Mouse (Mus musculus): ENCODE data around the gene Hnrnpf. TPM values are rescaled to one million over a fixed set of nuclear protein-coding genes. Genes with fewer than 3 reads are reported as not detected.

Gene Hnrnpf
- polyA plus RNA-seq, 1 experiment from 2014 or later, result 376 TPM

- H3K9me3 ChIP-seq, result no peaks in the 10 kb centered on the region
- no peak overlapping the region for H3K27ac ChIP-seq (replicated peaks)
- H3K4me3 ChIP-seq, result no peak overlapping the region
- no peaks in the 10 kb centered on the region for H3K27me3 ChIP-seq
- no peak for ATAC-seq (replicated peaks)
- no peaks in the 10 kb centered on the region for H3K4me1 ChIP-seq
- 0 out of 2 replicates have a peak, but pooled peaks cover 4% of the 10 kb centered on the region for H3K36me3 ChIP-seq
- WGBS, result 64% methylated on average over 11 of the region's 11 CpGs
- no peak overlapping the region for H3K9ac ChIP-seq (replicated peaks)
- no peak overlapping the region for H3K4me2 ChIP-seq (replicated peaks)
These were observed 32.4 kb downstream of the Hnrnpf start for GRCm38 (mm10) chr6:117932325-117933051.

GRCm38 (mm10) chr6:117934301-117934700 is 34.2 kb downstream of the Hnrnpf start:
- H3K9ac ChIP-seq (replicated peaks), result no peak overlapping the region
- H3K27me3 ChIP-seq, result no peaks in the 10 kb centered on the region
- H3K36me3 ChIP-seq, result 0 out of 2 replicates have a peak, but pooled peaks cover 4% of the 10 kb centered on the region
- no peak overlapping the region for H3K4me2 ChIP-seq (replicated peaks)
- 91% methylated on average over 6 of the region's 6 CpGs for WGBS
- H3K4me1 ChIP-seq, result no peaks in the 10 kb centered on the region
- no peaks in the 10 kb centered on the region for H3K9me3 ChIP-seq
- H3K4me3 ChIP-seq, result no peak overlapping the region
- ATAC-seq (replicated peaks), result no peak
- H3K27ac ChIP-seq (replicated peaks), result no peak overlapping the region

- no peak overlapping the region for H3K4me2 ChIP-seq (replicated peaks)
- no peaks in the 10 kb centered on the region for H3K36me3 ChIP-seq
- no peak for ATAC-seq (replicated peaks)
- no peaks in the 10 kb centered on the region for H3K4me1 ChIP-seq
- H3K9ac ChIP-seq (replicated peaks), result no peak overlapping the region
- H3K4me3 ChIP-seq, result no peak overlapping the region
- H3K27me3 ChIP-seq, result no peaks in the 10 kb centered on the region
- H3K9me3 ChIP-seq, result no peaks in the 10 kb centered on the region
- no peak overlapping the region for H3K27ac ChIP-seq (replicated peaks)
- whole genome bisulfite sequencing, result 89% methylated on average over 14 of the region's 14 CpGs
These were observed 35.8 kb downstream of the Hnrnpf start for GRCm38 (mm10) chr6:117935681-117936612.

- ATAC-seq (replicated peaks), result no peak
- 79% methylated on average over 10 of the region's 10 CpGs for WGBS
- H3K27me3 ChIP-seq, result no peaks in the 10 kb centered on the region
- no peaks in the 10 kb centered on the region for H3K4me1 ChIP-seq
- no peak within 1 kb of the TSS for H3K9ac ChIP-seq (replicated peaks)
- H3K36me3 ChIP-seq, result no peaks in the 10 kb centered on the region
- no peak within 1 kb of the TSS for H3K4me2 ChIP-seq (replicated peaks)
- H3K4me3 ChIP-seq, result no peak within 1 kb of the TSS
- H3K27ac ChIP-seq (replicated peaks), result no peak within 1 kb of the TSS
- no peaks in the 10 kb centered on the region for H3K9me3 ChIP-seq
These were observed 37.3 kb downstream of the Hnrnpf start, which contains the start of gene Fxyd4 for GRCm38 (mm10) chr6:117937222-117937932. Gene Fxyd4 (minus strand): TSS chr6:117937692.

- no peak for ATAC-seq (replicated peaks)
- H3K4me3 ChIP-seq, result no peak overlapping the region
- H3K27me3 ChIP-seq, result no peaks in the 10 kb centered on the region
- 76% methylated on average over 10 of the region's 10 CpGs for WGBS
- no peaks in the 10 kb centered on the region for H3K36me3 ChIP-seq
- no peak overlapping the region for H3K4me2 ChIP-seq (replicated peaks)
- no peak overlapping the region for H3K27ac ChIP-seq (replicated peaks)
- H3K4me1 ChIP-seq, result no peaks in the 10 kb centered on the region
- H3K9ac ChIP-seq (replicated peaks), result no peak overlapping the region
- H3K9me3 ChIP-seq, result no peaks in the 10 kb centered on the region
These were observed 38.8 kb downstream of the Hnrnpf start for GRCm38 (mm10) chr6:117938951-117939350.

- 84% methylated on average over 10 of the region's 10 CpGs for WGBS
- Histone ChIP-seq H3K9ac (replicated peaks) (no peak overlapping the region), H3K4me1 (no peaks in the 10 kb centered on the region), H3K4me3 (no peak overlapping the region), H3K27me3 (no peaks in the 10 kb centered on the region), H3K27ac (replicated peaks) (no peak overlapping the region), H3K4me2 (replicated peaks) (no peak overlapping the region), H3K9me3 (no peaks in the 10 kb centered on the region), H3K36me3 (no peaks in the 10 kb centered on the region)
- no peak for ATAC-seq (replicated peaks)
These were observed 42.6 kb downstream of the Hnrnpf start for GRCm38 (mm10) chr6:117942769-117943168.

- 94% methylated on average over 2 of the region's 2 CpGs for WGBS
- Histone ChIP-seq H3K9ac (replicated peaks) (no peak overlapping the region), H3K4me1 (no peaks in the 10 kb centered on the region), H3K27me3 (no peaks in the 10 kb centered on the region), H3K9me3 (no peaks in the 10 kb centered on the region), H3K27ac (replicated peaks) (no peak overlapping the region), H3K4me2 (replicated peaks) (no peak overlapping the region), H3K4me3 (no peak overlapping the region), H3K36me3 (no peaks in the 10 kb centered on the region)
- ATAC-seq (replicated peaks), result no peak
These were observed 43.8 kb downstream of the Hnrnpf start for GRCm38 (mm10) chr6:117943899-117944298.

GRCm38 (mm10) chr6:117952330-117952729 is 52.2 kb downstream of the Hnrnpf start:
- 89% methylated on average over 4 of the region's 4 CpGs for WGBS
- no peak for ATAC-seq (replicated peaks)
- Histone ChIP-seq H3K27me3 (no peaks in the 10 kb centered on the region), H3K36me3 (no peaks in the 10 kb centered on the region), H3K9ac (replicated peaks) (no peak overlapping the region), H3K4me2 (replicated peaks) (no peak overlapping the region), H3K4me1 (no peaks in the 10 kb centered on the region; the same call in 1 of the 2 replicates), H3K27ac (replicated peaks) (no peak overlapping the region), H3K9me3 (no peaks in the 10 kb centered on the region), H3K4me3 (no peak overlapping the region)

- ATAC-seq (replicated peaks), result no peak
- no peaks in the 10 kb centered on the region for H3K27me3 ChIP-seq
- H3K4me1 ChIP-seq, result no peaks in the 10 kb centered on the region; the same call in 1 of the 2 replicates
- H3K9ac ChIP-seq (replicated peaks), result no peak overlapping the region
- 68% methylated on average over 6 of the region's 6 CpGs for WGBS
- no peak overlapping the region for H3K4me2 ChIP-seq (replicated peaks)
- H3K27ac ChIP-seq (replicated peaks), result no peak overlapping the region
- no peaks in the 10 kb centered on the region for H3K9me3 ChIP-seq
- H3K36me3 ChIP-seq, result no peaks in the 10 kb centered on the region
- no peak overlapping the region for H3K4me3 ChIP-seq
These were observed 56.0 kb downstream of the Hnrnpf start for GRCm38 (mm10) chr6:117956161-117956560.

GRCm38 (mm10) chr6:117956851-117957501 is 56.9 kb downstream of the Hnrnpf start:
- H3K4me1 ChIP-seq, result no peaks in the 10 kb centered on the region; the same call in 1 of the 2 replicates
- WGBS, result 20% methylated on average over 14 of the region's 14 CpGs
- no peaks in the 10 kb centered on the region for H3K9me3 ChIP-seq
- no peak overlapping the region for H3K9ac ChIP-seq (replicated peaks)
- H3K36me3 ChIP-seq, result no peaks in the 10 kb centered on the region
- no peak overlapping the region for H3K27ac ChIP-seq (replicated peaks)
- H3K4me2 ChIP-seq (replicated peaks), result no peak overlapping the region
- ATAC-seq (replicated peaks), result no peak
- H3K4me3 ChIP-seq, result no peak overlapping the region
- no peaks in the 10 kb centered on the region for H3K27me3 ChIP-seq

- no peaks in the 10 kb centered on the region for H3K36me3 ChIP-seq
- no peak overlapping the region for H3K27ac ChIP-seq (replicated peaks)
- no peak overlapping the region for H3K9ac ChIP-seq (replicated peaks)
- no peaks in the 10 kb centered on the region for H3K27me3 ChIP-seq
- no peak overlapping the region for H3K4me2 ChIP-seq (replicated peaks)
- ATAC-seq (replicated peaks), result no peak
- no peaks in the 10 kb centered on the region for H3K4me1 ChIP-seq
- no peak overlapping the region for H3K4me3 ChIP-seq
- WGBS, result 82% methylated on average over 3 of the region's 3 CpGs
- no peaks in the 10 kb centered on the region; the same call in 1 of the 2 replicates for H3K9me3 ChIP-seq
These were observed 63.1 kb downstream of the Hnrnpf start for GRCm38 (mm10) chr6:117963201-117963600.

All from forebrain, embryonic 15.5 days (tissue).